Mouse (Mus musculus): ENCODE results near the gene Mapkap1.

The Mapkap1 gene

GRCm38 (mm10) chr2:34530042-34530441 lies 123.5 kb downstream of the Mapkap1 start:
- no peak for DNase-seq (ENCODE audit: extremely low read depth, low read depth)

- no peak for DNase-seq (ENCODE audit: extremely low read depth, low read depth)
Observed at GRCm38 (mm10) chr2:34531801-34532298, 125.3 kb downstream of the Mapkap1 start.

DNA sequence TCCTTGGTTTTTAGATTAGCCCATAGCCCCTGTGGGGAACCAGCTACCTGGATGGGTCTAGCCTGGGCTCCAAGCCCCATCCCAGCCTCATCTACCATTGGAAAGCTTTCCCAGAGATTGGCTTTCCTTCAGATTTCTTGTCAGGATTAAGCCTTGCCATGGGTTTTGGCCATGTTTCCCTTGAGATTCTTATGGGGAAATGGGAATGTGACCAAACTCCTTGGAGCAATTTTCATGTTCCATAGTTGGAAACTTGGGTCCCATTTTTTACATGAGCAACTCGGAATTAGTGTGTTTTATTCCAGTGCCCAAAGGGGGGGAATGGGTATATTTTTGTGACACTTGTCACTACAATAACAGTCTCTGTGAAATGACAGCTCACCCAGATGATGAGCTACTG lies 125.8 kb downstream of the Mapkap1 start:
- no peak for DNase-seq (ENCODE audit: extremely low read depth, low read depth)

- DNase-seq (ENCODE audit: extremely low read depth, low read depth): no peak
Observed at GRCm38 (mm10) chr2:34533281-34533680, 126.7 kb downstream of the Mapkap1 start.

- DNase-seq (ENCODE audit: extremely low read depth, low read depth): no peak
Observed at GRCm38 (mm10) chr2:34534996-34535395, 128.4 kb downstream of the Mapkap1 start.

GRCm38 (mm10) chr2:34537356-34537755 lies 130.8 kb downstream of the Mapkap1 start:
- no peak for DNase-seq (ENCODE audit: extremely low read depth, low read depth)

DNA sequence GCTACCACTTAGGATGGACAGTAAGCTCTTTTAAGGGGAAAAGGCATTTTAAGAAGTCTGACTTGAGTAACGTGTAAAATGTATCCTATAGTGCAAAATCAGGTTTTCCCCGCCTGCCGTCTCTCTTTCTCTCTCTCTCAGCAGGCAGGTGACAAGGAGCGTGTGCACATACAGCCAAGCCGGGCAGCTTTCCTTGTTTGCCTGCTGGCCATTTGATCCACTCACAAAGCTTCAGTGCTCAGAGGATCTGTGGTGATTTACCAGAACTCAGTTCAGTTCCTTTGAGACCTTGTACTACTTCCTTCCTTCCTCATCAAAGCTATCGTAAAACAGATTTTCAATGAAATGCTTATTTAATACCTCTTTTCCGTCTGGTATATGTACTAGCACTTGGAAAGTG lies 137.0 kb downstream of the Mapkap1 start:
- no peak for DNase-seq (ENCODE audit: extremely low read depth, low read depth)

- no peak for DNase-seq (ENCODE audit: extremely low read depth, low read depth)
Observed at GRCm38 (mm10) chr2:34544021-34544420, 137.4 kb downstream of the Mapkap1 start.

GRCm38 (mm10) chr2:34544646-34545395 lies 138.2 kb downstream of the Mapkap1 start:
- no peak for DNase-seq (ENCODE audit: extremely low read depth, low read depth)

GRCm38 (mm10) chr2:34546176-34546677 lies 139.7 kb downstream of the Mapkap1 start:
- DNase-seq (ENCODE audit: extremely low read depth, low read depth): no peak

DNA sequence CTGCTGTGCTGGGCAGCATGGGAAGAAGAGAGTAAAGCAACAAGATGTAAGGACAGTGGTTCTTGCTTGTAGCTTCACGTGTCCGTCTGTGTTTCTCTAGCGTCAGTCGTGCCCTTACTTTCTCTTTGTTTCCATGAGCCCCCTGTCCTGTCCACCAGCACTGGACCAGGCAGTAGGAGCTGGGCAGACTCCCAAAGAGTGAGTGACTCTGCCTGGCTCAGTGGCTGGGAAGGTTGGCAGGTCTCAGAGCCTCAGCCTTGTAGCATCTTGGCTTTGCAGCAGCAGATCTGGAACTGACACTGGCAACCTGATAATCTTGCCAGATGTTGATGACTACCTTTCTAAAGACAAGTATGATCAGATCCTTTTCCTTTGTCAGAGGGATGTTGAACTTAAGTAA lies 140.9 kb downstream of the Mapkap1 start:
- DNase-seq (ENCODE audit: extremely low read depth, low read depth): no peak

DNA sequence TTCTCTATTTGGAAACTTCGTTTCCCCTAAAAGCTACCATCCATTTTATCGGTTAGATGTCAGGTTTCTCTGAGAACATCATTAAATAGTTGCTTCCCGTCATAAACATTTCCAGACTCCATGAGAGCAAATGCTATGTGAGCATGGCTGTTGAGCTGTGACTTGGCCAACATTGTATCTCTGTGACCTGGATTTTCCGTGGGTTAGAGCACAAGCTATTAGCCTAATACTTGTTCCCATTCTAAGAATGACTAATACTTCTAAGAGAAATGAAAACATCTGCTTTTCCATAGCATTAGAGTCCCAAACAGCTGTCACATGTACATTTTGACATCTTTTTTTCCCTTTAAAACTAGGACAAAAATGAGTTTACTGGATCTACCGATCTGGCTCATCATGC lies 142.4 kb downstream of the Mapkap1 start:
- no peak for DNase-seq (ENCODE audit: extremely low read depth, low read depth)

DNA sequence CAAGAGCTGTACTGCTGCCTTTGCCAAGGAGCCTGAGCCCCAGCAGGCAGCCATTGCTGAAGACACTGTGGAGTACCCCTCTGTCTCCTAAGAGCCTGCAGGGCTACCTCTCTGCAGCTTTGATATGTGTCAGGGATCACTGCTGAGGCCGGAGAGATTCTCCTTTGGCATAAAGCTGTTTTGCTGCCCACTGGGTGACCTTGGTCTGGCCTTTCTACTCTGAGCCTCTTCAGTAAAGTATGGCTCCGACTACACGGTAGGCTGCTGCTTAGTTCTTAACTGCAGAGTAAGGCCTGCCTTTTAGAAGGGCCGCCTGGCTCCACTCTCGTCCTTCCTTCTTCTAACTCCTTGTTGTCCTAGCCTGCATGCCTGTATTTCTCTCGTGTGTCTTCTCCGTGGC lies 142.9 kb downstream of the Mapkap1 start:
- no peak for DNase-seq (ENCODE audit: extremely low read depth, low read depth)

DNA sequence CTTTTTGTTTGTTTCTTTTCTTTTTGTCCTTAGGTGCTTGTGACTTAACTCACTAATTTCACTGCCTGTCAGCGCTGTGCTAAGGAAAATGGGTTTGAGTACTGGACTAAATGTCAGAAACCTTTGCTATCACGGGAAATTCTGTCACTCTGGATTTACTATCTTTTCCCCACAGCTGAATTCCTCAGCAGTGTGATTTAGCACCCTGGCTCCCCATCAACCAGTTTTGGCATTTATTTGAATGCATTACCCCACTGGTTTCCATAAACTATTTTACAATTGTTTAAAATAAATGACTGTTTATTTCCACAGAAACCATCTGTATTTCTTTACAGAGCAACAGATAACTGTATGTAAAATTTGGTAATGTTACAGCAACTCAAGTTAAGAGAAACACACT lies 146.2 kb downstream of the Mapkap1 start:
- no peak for DNase-seq (ENCODE audit: extremely low read depth, low read depth)

DNA sequence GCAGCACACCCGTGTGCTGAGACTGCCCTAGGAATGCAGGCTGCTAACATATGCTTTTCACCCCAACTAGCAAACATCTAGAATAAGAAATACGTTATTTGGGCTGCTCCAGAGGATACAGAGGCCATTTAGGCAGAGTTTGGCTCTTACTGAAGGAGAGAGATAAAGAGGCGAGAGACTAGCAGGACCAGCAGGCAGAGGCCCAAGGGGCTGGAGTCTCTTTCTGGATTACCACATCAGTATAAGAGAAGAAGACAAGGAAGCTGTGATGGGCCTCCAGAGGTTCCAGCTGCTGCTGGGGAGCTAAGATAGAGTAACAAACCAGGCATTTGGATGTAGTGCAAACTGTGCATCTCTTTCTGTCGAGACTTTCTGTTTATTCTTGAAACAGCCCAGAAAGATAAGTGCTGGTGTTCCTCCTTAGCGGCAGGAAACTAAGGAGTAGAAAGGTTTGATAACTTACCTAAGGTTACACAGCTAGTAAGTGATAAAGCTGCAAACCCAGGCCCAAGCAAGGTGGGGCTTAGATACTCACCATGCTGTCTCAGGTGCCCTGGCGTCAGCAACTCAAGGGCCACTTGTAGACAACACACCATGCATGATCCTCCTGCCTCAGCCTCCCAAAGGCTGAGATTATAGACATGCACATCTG lies 147.1 kb downstream of the Mapkap1 start:
- peak; percentile 59 for DNase-seq (ENCODE audit: extremely low read depth, low read depth)

DNA sequence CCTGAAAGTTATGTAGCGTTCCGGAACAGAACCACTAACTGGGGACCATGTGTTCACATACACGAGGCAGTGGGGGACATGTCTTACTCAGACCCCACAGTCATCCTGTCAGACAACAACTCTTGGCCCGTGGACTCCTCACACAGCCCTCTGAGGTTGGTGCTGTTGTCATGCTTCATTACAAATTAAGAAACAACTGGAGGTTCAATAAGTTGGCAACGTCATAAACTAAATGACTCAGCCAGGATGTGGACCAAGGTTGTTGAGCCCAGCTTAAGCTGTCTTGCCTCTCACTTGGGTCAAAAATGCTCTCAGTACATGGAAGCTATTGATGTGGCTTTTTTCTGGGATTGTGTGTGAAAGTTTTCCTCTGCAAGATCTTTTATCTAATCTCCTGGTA lies 153.6 kb downstream of the Mapkap1 start:
- DNase-seq (ENCODE audit: extremely low read depth, low read depth): no peak

DNA sequence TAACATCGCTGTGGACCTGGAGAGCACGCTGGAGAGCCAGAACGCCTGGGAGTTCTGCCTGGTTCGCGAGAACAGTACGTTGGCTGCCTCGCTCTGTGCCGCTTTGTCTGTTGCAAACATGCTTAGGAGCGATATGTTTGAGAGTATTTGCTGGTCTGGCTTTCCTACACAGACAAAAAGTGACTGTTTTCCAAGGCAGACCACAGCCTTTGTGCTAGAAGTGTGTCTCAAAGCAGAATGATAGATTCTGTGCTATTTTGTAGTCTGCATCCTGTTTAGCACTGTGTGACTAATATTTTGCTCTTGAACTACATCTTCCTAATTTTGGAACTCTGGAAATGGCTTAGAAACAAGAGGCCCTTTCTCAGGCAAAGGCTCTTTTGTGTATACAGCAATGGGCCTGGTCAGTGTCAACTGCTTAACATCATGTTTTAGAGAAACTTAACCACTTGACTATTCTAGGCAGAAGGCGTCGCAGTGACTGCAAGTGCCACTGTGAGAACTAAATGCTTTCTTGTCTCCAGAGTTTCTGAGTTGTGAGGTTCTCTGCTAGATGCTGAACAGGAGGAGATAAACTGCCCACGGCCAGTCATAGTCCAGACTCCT lies 156.6 kb downstream of the Mapkap1 start:
- no peak for DNase-seq (ENCODE audit: extremely low read depth, low read depth)

GRCm38 (mm10) chr2:34563865-34564264 lies 157.3 kb downstream of the Mapkap1 start:
- no peak for DNase-seq (ENCODE audit: extremely low read depth, low read depth)

GRCm38 (mm10) chr2:34566146-34566545 lies 159.6 kb downstream of the Mapkap1 start:
- no peak for DNase-seq (ENCODE audit: extremely low read depth, low read depth)

GRCm38 (mm10) chr2:34566601-34567000 lies 160.0 kb downstream of the Mapkap1 start:
- DNase-seq (ENCODE audit: extremely low read depth, low read depth): no peak

GRCm38 (mm10) chr2:34569131-34569530 lies 162.6 kb downstream of the Mapkap1 start:
- no peak for DNase-seq (ENCODE audit: extremely low read depth, low read depth)

DNA sequence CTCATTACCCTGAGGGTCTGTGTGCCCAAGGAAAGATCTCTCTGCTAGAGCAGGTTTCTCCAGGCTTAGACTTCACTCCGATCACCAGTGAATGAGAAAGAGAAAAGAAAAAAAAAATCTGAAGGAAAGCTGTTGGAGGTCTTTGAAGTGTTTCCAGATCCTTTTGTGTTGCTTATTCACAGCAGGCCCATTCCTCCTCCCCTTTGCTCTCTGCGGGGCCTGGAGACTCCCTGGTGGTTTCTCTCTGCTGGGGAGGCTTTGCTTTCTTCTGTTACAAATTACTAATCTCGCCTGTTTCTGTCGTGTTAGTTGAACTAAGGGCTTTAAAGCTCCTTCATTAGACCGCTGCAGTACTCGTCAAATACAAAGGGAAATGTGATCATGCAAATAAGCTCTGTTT lies 163.8 kb downstream of the Mapkap1 start:
- DNase-seq (ENCODE audit: extremely low read depth, low read depth): no peak
